Mouse (Mus musculus): ENCODE results near the gene 2310003L06Rik.

The 2310003L06Rik gene

GRCm38 (mm10) chr5:87969201-87969600 lies at the start of gene 2310003L06Rik, which contains the start of gene Gm28434:
TSS of gene 2310003L06Rik (plus strand) at chr5:87969459.
TSS of gene Gm28434 (plus strand) at chr5:87969517.
- DNase-seq: no peak

- DNase-seq: no peak
Observed at GRCm38 (mm10) chr5:87925372-87925771, 43.9 kb upstream of the 2310003L06Rik start, which contains the start of gene Csn3. TSS of gene Csn3 (plus strand) at chr5:87925579.

GRCm38 (mm10) chr5:87931603-87932002 lies 37.7 kb upstream of the 2310003L06Rik start:
- no peak for DNase-seq

GRCm38 (mm10) chr5:87940752-87941151 lies 28.5 kb upstream of the 2310003L06Rik start:
- DNase-seq: no peak

- DNase-seq: no peak
Observed at GRCm38 (mm10) chr5:87942515-87942914, 26.7 kb upstream of the 2310003L06Rik start.

GRCm38 (mm10) chr5:87951836-87952235 lies 17.4 kb upstream of the 2310003L06Rik start:
- no peak for DNase-seq

- DNase-seq: no peak
Observed at GRCm38 (mm10) chr5:87979139-87979538, 9.9 kb downstream of the 2310003L06Rik start, which contains the start of gene Cabs1. TSS of gene Cabs1 (plus strand) at chr5:87979439.

- no peak for DNase-seq
Observed at GRCm38 (mm10) chr5:87982468-87983214, 13.4 kb downstream of the 2310003L06Rik start.

- no peak for DNase-seq
Observed at GRCm38 (mm10) chr5:88002249-88002648, 33.0 kb downstream of the 2310003L06Rik start, which contains the start of gene Smr3a. TSS of gene Smr3a (plus strand) at chr5:88002549.

- DNase-seq: no peak
Observed at GRCm38 (mm10) chr5:88005241-88005640, 36.0 kb downstream of the 2310003L06Rik start.
